Mouse (Mus musculus) liver, adult 2 months (tissue): ENCODE measurements around the gene Xpo4. TPM values are rescaled to one million over a fixed set of nuclear protein-coding genes. Genes with fewer than 3 reads are reported as not detected.

Experiments
- DNase-seq: peaks from one replicate; pipeline ENCODE4 v3.0.0-alpha.2; 2011; ENCODE audit warnings: low read depth, low spot score; ENCODE audit errors: extremely low read depth
- H3K27ac ChIP-seq: fragments of 200-500 bp; replicated peaks from 2 replicates; pipeline ENCODE4 v1.5.1; 2012; ENCODE audit warnings: low read depth, mild to moderate bottlenecking, control low read depth, inconsistent platforms, low read length; ENCODE audit not compliant: insufficient read depth
- H3K27me3 ChIP-seq: fragments of 200-500 bp; 2 replicates; pipeline ENCODE4 v1.6.1; 2012; ENCODE audit warnings: mild to moderate bottlenecking, moderate library complexity, low read length, inconsistent platforms; ENCODE audit not compliant: control insufficient read depth, insufficient read depth
- H3K36me3 ChIP-seq: fragments of 200-500 bp; 2 replicates; pipeline ENCODE4 v1.6.1; 2012; ENCODE audit warnings: low read length, inconsistent platforms; ENCODE audit not compliant: control insufficient read depth, insufficient read depth
- H3K4me1 ChIP-seq: fragments of 200-500 bp; 2 replicates; pipeline ENCODE4 v1.6.1; 2011; ENCODE audit warnings: low read length; ENCODE audit not compliant: control insufficient read depth, insufficient read depth
- H3K4me3 ChIP-seq: fragments of 200-500 bp; 2 replicates; pipeline ENCODE4 v1.5.1; 2011; ENCODE audit warnings: low read depth, mild to moderate bottlenecking, control low read depth, low read length, moderate library complexity; ENCODE audit not compliant: insufficient read depth
- H3K79me2 ChIP-seq: fragments of 200-500 bp; 2 replicates; pipeline ENCODE4 v1.6.1; 2012; ENCODE audit warnings: inconsistent platforms, mild to moderate bottlenecking, low read length, moderate library complexity; ENCODE audit not compliant: control insufficient read depth, insufficient read depth
- H3K9ac ChIP-seq: fragments of 200-500 bp; 2 replicates; pipeline ENCODE4 v1.6.1; 2012; ENCODE audit warnings: low read depth, mild to moderate bottlenecking, control low read depth, inconsistent platforms, low read length
- CTCF ChIP-seq: fragments of 200-500 bp; IDR thresholded peaks from 2 replicates; pipeline ENCODE4 v1.5.1; 2011; ENCODE audit warnings: low read depth, low read length, control low read depth
- POLR2A ChIP-seq: fragments of 200-500 bp; IDR thresholded peaks from 2 replicates; pipeline ENCODE4 v1.6.1; 2011; ENCODE audit warnings: low read length, control low read depth; ENCODE audit not compliant: insufficient read depth; ENCODE audit errors: extremely low read depth
- WGBS: fragments of 180-500 bp; shearing (Covaris S2); methylation state at CpG from one replicate; pipeline ENCODE4 v1.1.7; 2018; 5-methylcytosine and 5-hydroxymethylcytosine counted together
- polyA plus RNA-seq: library from polyadenylated mRNA; depleted of rRNA; stranded (reverse); fragments of >200 nt; gene quantifications from 2 replicates; pipeline ENCODE4 v1.2.3, GENCODE M21; 2012
- total RNA-seq: library from RNA; depleted of rRNA; stranded (reverse); fragments of >200 nt; gene quantifications from 2 replicates; pipeline ENCODE4 v1.2.3, GENCODE M21; 2014

The Xpo4 gene
- total and polyA plus RNA-seq, 2 experiments: 1.6 to 8.1 TPM

- 79% methylated on average over 5 of the region's 5 CpGs for WGBS
- peak; percentile 12 for DNase-seq
- H3K4me1 ChIP-seq: no peaks in the 10 kb centered on the region
- no peak overlapping the region for H3K4me3 ChIP-seq
- TF ChIP-seq CTCF: no peak
- no peak for TF ChIP-seq POLR2A
- H3K36me3 ChIP-seq: peaks cover 4% of the 10 kb centered on the region
- H3K9ac ChIP-seq: no peak overlapping the region
- H3K27ac ChIP-seq: no peak overlapping the region
- peaks cover 4% of the 10 kb centered on the region; the same call in 1 of the 2 replicates for H3K79me2 ChIP-seq
- H3K27me3 ChIP-seq: no peaks in the 10 kb centered on the region
Measured at GRCm38 (mm10) chr14:57634141-57634540, 31.1 kb downstream of the Xpo4 start.

GRCm38 (mm10) chr14:57629595-57629994, 35.6 kb downstream of the Xpo4 start:
- no peaks in the 10 kb centered on the region for H3K27me3 ChIP-seq
- no peak overlapping the region for H3K27ac ChIP-seq
- 87% methylated on average over 4 of the region's 4 CpGs for WGBS
- no peak overlapping the region for H3K4me3 ChIP-seq
- H3K36me3 ChIP-seq: peaks cover 30% of the 10 kb centered on the region
- no peaks in the 10 kb centered on the region for H3K4me1 ChIP-seq
- DNase-seq: no peak
- no peaks in the 10 kb centered on the region; the same call in 1 of the 2 replicates for H3K79me2 ChIP-seq
- no peak overlapping the region for H3K9ac ChIP-seq
- TF ChIP-seq POLR2A (no peak), CTCF (no peak)

GRCm38 (mm10) chr14:57622934-57623333, 42.3 kb downstream of the Xpo4 start:
- no peaks in the 10 kb centered on the region for H3K4me1 ChIP-seq
- peaks cover 24% of the 10 kb centered on the region for H3K36me3 ChIP-seq
- no peaks in the 10 kb centered on the region for H3K79me2 ChIP-seq
- WGBS: 83% methylated on average over 3 of the region's 3 CpGs
- TF ChIP-seq CTCF (no peak), POLR2A (no peak)
- no peaks in the 10 kb centered on the region for H3K27me3 ChIP-seq
- H3K27ac ChIP-seq: no peak overlapping the region
- no peak overlapping the region for H3K4me3 ChIP-seq
- no peak overlapping the region for H3K9ac ChIP-seq
- no peak for DNase-seq

GRCm38 (mm10) chr14:57621699-57622098, 43.5 kb downstream of the Xpo4 start:
- H3K27ac ChIP-seq: no peak overlapping the region
- no peaks in the 10 kb centered on the region for H3K79me2 ChIP-seq
- no peak overlapping the region for H3K4me3 ChIP-seq
- TF ChIP-seq CTCF: no peak
- H3K9ac ChIP-seq: no peak overlapping the region
- no peak for DNase-seq
- no peaks in the 10 kb centered on the region for H3K27me3 ChIP-seq
- 92% methylated on average over 4 of the region's 4 CpGs for WGBS
- H3K36me3 ChIP-seq: peaks cover 20% of the 10 kb centered on the region
- H3K4me1 ChIP-seq: no peaks in the 10 kb centered on the region

GRCm38 (mm10) chr14:57620598-57621236, 44.5 kb downstream of the Xpo4 start:
- WGBS: 72% methylated on average over 4 of the region's 4 CpGs
- H3K27me3 ChIP-seq: no peaks in the 10 kb centered on the region
- H3K4me1 ChIP-seq: no peaks in the 10 kb centered on the region
- no peak overlapping the region for H3K4me3 ChIP-seq
- H3K79me2 ChIP-seq: no peaks in the 10 kb centered on the region
- peaks cover 12% of the 10 kb centered on the region for H3K36me3 ChIP-seq
- no peak for DNase-seq
- H3K9ac ChIP-seq: no peak overlapping the region
- TF ChIP-seq POLR2A (no peak), CTCF (no peak)
- no peak overlapping the region for H3K27ac ChIP-seq

GRCm38 (mm10) chr14:57619487-57619886, 45.7 kb downstream of the Xpo4 start:
- Histone ChIP-seq H3K36me3 (peaks cover 10% of the 10 kb centered on the region), H3K4me1 (no peaks in the 10 kb centered on the region), H3K27ac (no peak overlapping the region), H3K4me3 (no peak overlapping the region), H3K9ac (no peak overlapping the region), H3K79me2 (no peaks in the 10 kb centered on the region), H3K27me3 (no peaks in the 10 kb centered on the region)
- 0 out of 2 replicates have a peak, but pooled peaks have one; percentile 4 for TF ChIP-seq CTCF
- no peak for TF ChIP-seq POLR2A
- peak; percentile 35 for DNase-seq
- WGBS: 57% methylated on average over 2 of the region's 2 CpGs
